Mouse (Mus musculus): Measurements from ENCODE around the gene Ric8b. TPM values are rescaled to one million over a fixed set of nuclear protein-coding genes. Genes with fewer than 3 reads are reported as not detected.

Gene Ric8b
- polyA plus RNA-seq (2015; fragmentation: Nextera tagmentation; extraction: Ambion mirVana): 19.2 TPM in 2 replicates

GRCm38 (mm10) chr10:84916810-84917730 is at the start of gene Ric8b:
Gene Ric8b, plus strand, starts transcription at chr10:84917616.
- Histone ChIP-seq H3K27me3 (replicated peaks) (no peaks in the 10 kb centered on the region), H3K4me3 (replicated peaks) (peak within 1 kb of the TSS; percentile 97), H3K36me3 (no peaks in the 10 kb centered on the region), H3K27ac (peak within 1 kb of the TSS; percentile 97), H3K4me2 (peak within 1 kb of the TSS; percentile 81), H3K9ac (peak within 1 kb of the TSS; percentile 89), H3K4me1 (peaks cover 11% of the 10 kb centered on the region), H3K9me3 (no peaks in the 10 kb centered on the region)
- peak; percentile 97 for ATAC-seq (ENCODE audit: insufficient read depth, low FRiP score, low read depth)
- under 1% methylated on average over 44 of the region's 51 CpGs for whole genome bisulfite sequencing

GRCm38 (mm10) chr10:84871285-84871684 is 46.1 kb upstream of the Ric8b start:
- Histone ChIP-seq H3K27me3 (replicated peaks) (no peaks in the 10 kb centered on the region), H3K36me3 (no peaks in the 10 kb centered on the region), H3K27ac (no peak overlapping the region), H3K9ac (no peak overlapping the region), H3K4me1 (no peaks in the 10 kb centered on the region), H3K4me3 (replicated peaks) (no peak overlapping the region), H3K9me3 (no peaks in the 10 kb centered on the region), H3K4me2 (no peak overlapping the region)
- WGBS: 58% methylated on average over 12 of the region's 12 CpGs
- ATAC-seq (ENCODE audit: insufficient read depth, low FRiP score, low read depth): no peak

- no peak overlapping the region for H3K4me2 ChIP-seq
- H3K36me3 ChIP-seq: no peaks in the 10 kb centered on the region
- H3K4me3 ChIP-seq (replicated peaks): no peak overlapping the region
- no peak for ATAC-seq (ENCODE audit: insufficient read depth, low FRiP score, low read depth)
- no peaks in the 10 kb centered on the region for H3K27me3 ChIP-seq (replicated peaks)
- no peak overlapping the region for H3K27ac ChIP-seq
- no peaks in the 10 kb centered on the region for H3K4me1 ChIP-seq
- whole genome bisulfite sequencing: 60% methylated on average over 4 of the region's 4 CpGs
- H3K9ac ChIP-seq: no peak overlapping the region
- no peaks in the 10 kb centered on the region for H3K9me3 ChIP-seq
Measured at GRCm38 (mm10) chr10:84871921-84872320, 45.5 kb upstream of the Ric8b start.

- no peak overlapping the region for H3K9ac ChIP-seq
- no peak overlapping the region for H3K4me3 ChIP-seq (replicated peaks)
- H3K27me3 ChIP-seq (replicated peaks): no peaks in the 10 kb centered on the region
- H3K27ac ChIP-seq: no peak overlapping the region
- H3K4me1 ChIP-seq: no peaks in the 10 kb centered on the region
- H3K9me3 ChIP-seq: no peaks in the 10 kb centered on the region
- WGBS: 84% methylated on average over 9 of the region's 9 CpGs
- no peak for ATAC-seq (ENCODE audit: insufficient read depth, low FRiP score, low read depth)
- no peak overlapping the region for H3K4me2 ChIP-seq
- no peaks in the 10 kb centered on the region for H3K36me3 ChIP-seq
Measured at GRCm38 (mm10) chr10:84879823-84880571, 37.4 kb upstream of the Ric8b start.

GRCm38 (mm10) chr10:84882528-84882927 is 34.9 kb upstream of the Ric8b start:
- 80% methylated on average over 2 of the region's 2 CpGs for WGBS
- H3K4me3 ChIP-seq (replicated peaks): no peak overlapping the region
- H3K4me1 ChIP-seq: 0 out of 2 replicates have a peak, but pooled peaks cover 7% of the 10 kb centered on the region
- H3K9me3 ChIP-seq: no peaks in the 10 kb centered on the region
- no peaks in the 10 kb centered on the region for H3K27me3 ChIP-seq (replicated peaks)
- no peak overlapping the region for H3K9ac ChIP-seq
- no peak for ATAC-seq (ENCODE audit: insufficient read depth, low FRiP score, low read depth)
- no peak overlapping the region for H3K4me2 ChIP-seq
- H3K27ac ChIP-seq: no peak overlapping the region
- no peaks in the 10 kb centered on the region for H3K36me3 ChIP-seq

- H3K36me3 ChIP-seq: no peaks in the 10 kb centered on the region
- 41% methylated on average over 5 of the region's 5 CpGs for WGBS
- no peak overlapping the region for H3K27ac ChIP-seq
- no peak overlapping the region for H3K4me3 ChIP-seq (replicated peaks)
- no peak for ATAC-seq (ENCODE audit: insufficient read depth, low FRiP score, low read depth)
- H3K4me1 ChIP-seq: 0 out of 2 replicates have a peak, but pooled peaks cover 7% of the 10 kb centered on the region
- H3K9ac ChIP-seq: no peak overlapping the region
- no peaks in the 10 kb centered on the region for H3K9me3 ChIP-seq
- H3K27me3 ChIP-seq (replicated peaks): no peaks in the 10 kb centered on the region
- H3K4me2 ChIP-seq: no peak overlapping the region
Measured at GRCm38 (mm10) chr10:84885341-84885884, 32.0 kb upstream of the Ric8b start.

- Histone ChIP-seq H3K4me1 (0 out of 2 replicates have a peak, but pooled peaks cover 7% of the 10 kb centered on the region), H3K4me2 (peak overlapping the region; percentile 44), H3K27me3 (replicated peaks) (no peaks in the 10 kb centered on the region), H3K9me3 (no peaks in the 10 kb centered on the region), H3K36me3 (no peaks in the 10 kb centered on the region), H3K27ac (peak overlapping the region; percentile 49; the same call in 1 of the 2 replicates), H3K4me3 (replicated peaks) (peak overlapping the region; percentile 16; the same call in 1 of the 2 replicates), H3K9ac (no peak overlapping the region)
- ATAC-seq (ENCODE audit: insufficient read depth, low FRiP score, low read depth): peak; percentile 79
- WGBS: 13% methylated on average over 6 of the region's 6 CpGs
Measured at GRCm38 (mm10) chr10:84886221-84886627, 31.2 kb upstream of the Ric8b start.

- H3K27me3 ChIP-seq (replicated peaks): no peaks in the 10 kb centered on the region
- H3K4me1 ChIP-seq: 0 out of 2 replicates have a peak, but pooled peaks cover 7% of the 10 kb centered on the region
- peak overlapping the region; percentile 44 for H3K4me2 ChIP-seq
- no peaks in the 10 kb centered on the region for H3K9me3 ChIP-seq
- no peaks in the 10 kb centered on the region for H3K36me3 ChIP-seq
- H3K9ac ChIP-seq: no peak overlapping the region
- H3K27ac ChIP-seq: peak overlapping the region; percentile 49; the same call in 1 of the 2 replicates
- WGBS: 64% methylated on average over 8 of the region's 8 CpGs
- ATAC-seq (ENCODE audit: insufficient read depth, low FRiP score, low read depth): no peak
- H3K4me3 ChIP-seq (replicated peaks): peak overlapping the region; percentile 16; the same call in 1 of the 2 replicates
Measured at GRCm38 (mm10) chr10:84886785-84887184, 30.6 kb upstream of the Ric8b start.

GRCm38 (mm10) chr10:84889096-84889846 is 28.1 kb upstream of the Ric8b start:
- no peaks in the 10 kb centered on the region for H3K36me3 ChIP-seq
- H3K4me2 ChIP-seq: no peak overlapping the region
- no peak overlapping the region for H3K4me3 ChIP-seq (replicated peaks)
- no peak overlapping the region for H3K27ac ChIP-seq
- ATAC-seq (ENCODE audit: insufficient read depth, low FRiP score, low read depth): no peak
- H3K9me3 ChIP-seq: no peaks in the 10 kb centered on the region
- 59% methylated on average over 4 of the region's 4 CpGs for WGBS
- H3K9ac ChIP-seq: no peak overlapping the region
- H3K4me1 ChIP-seq: 0 out of 2 replicates have a peak, but pooled peaks cover 7% of the 10 kb centered on the region
- no peaks in the 10 kb centered on the region for H3K27me3 ChIP-seq (replicated peaks)

GRCm38 (mm10) chr10:84895810-84896358 is 21.5 kb upstream of the Ric8b start:
- H3K4me1 ChIP-seq: no peaks in the 10 kb centered on the region
- no peak for ATAC-seq (ENCODE audit: insufficient read depth, low FRiP score, low read depth)
- no peaks in the 10 kb centered on the region for H3K27me3 ChIP-seq (replicated peaks)
- H3K27ac ChIP-seq: no peak overlapping the region
- H3K9me3 ChIP-seq: no peaks in the 10 kb centered on the region
- H3K4me3 ChIP-seq (replicated peaks): no peak overlapping the region
- no peaks in the 10 kb centered on the region for H3K36me3 ChIP-seq
- no peak overlapping the region for H3K9ac ChIP-seq
- no peak overlapping the region for H3K4me2 ChIP-seq
- 87% methylated on average over 10 of the region's 10 CpGs for WGBS

All from stomach, embryonic 15.5 days (tissue).